Mouse (Mus musculus) c-Kit-positive CD71-positive TER-119-negative erythroid progenitor cells, embryonic 14.5 days (primary cell): ENCODE measurements around the gene Nceh1.
"Not testable (repeated sequence)": the region's sequence is repeated elsewhere in the genome, so short reads cannot be mapped to it uniquely, and the experiment has no call there.

ENCODE experiments used
- DNase-seq: peaks from one replicate; pipeline ENCODE4 v3.0.0-alpha.2; 2013; ENCODE audit warnings: low read depth

Gene Nceh1

DNA sequence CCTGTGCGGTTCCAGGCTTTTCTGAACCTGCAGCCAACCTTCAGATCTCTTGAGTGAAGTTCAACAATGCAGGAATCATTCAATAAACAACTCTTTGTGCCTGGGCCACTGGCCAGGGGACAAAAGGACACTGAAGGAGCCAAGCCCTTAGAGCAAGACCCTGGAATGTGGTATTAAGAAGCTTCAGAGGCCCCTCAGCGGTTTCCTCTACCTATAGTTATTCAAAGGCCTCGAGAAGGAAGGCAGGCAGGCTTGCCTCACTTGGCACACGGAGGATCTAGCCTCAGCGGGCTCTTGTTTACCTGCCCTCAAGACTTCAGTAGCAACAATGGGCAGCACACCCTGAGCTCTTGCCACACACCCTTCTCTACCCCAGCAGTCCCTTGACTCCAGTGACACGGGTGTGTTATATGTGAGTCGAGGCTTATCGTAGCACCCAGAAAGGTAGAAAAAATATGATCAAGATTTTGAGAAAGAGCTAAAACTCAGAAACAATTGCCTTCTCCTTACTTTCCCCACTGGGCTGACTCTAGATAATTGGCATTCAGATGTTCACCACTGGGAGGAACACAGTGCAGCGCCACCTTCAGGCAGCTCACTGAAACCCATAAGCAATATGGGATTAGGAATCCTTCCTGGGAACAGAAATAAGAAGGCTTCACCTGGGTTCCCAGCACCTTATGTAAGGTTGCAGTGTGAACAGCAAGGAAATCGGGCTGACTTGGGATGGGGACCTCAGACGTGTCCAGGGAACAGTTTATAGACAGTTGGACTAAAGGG, 46.0 kb downstream of the Nceh1 start:
- DNase-seq, result no peak

DNA sequence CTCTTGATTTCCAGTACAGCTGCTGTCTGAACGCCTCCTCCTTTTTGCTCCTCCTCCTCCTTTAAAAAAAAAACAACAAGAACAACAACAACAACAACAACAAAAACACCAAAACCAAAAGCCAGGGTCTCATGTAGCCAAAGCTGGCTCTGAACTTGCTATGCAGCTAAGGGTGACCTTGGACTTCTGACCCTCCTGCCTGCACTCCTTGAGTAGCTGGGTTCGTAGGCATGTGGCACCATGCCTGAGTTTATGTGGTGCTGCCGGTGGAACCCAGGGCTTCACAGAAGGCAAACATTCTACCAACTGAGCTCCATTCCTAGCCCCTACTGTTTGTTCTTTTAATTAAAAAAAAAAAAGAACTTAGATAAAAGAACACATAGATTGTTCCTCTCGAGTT, 50.6 kb downstream of the Nceh1 start:
- no peak for DNase-seq

DNA sequence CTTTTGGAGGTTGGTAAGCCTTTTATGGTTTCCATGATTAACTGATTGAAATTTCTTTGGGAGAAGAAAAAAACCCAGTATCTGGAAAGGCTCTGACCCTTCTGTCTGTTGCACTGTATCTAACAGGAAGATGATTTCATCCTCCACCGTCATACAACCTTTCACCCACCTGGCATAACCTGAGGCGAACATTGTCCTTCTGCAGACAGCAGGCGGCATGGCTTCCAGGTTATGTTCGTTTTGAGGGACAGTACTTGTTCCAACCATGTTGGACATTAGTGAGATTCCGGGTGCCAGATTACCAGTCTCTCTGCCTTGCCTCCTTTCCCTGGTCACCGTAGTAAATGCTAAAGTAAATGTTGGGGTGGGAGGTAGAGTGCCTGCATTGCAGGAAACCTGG, 51.1 kb downstream of the Nceh1 start:
- no peak for DNase-seq

DNA sequence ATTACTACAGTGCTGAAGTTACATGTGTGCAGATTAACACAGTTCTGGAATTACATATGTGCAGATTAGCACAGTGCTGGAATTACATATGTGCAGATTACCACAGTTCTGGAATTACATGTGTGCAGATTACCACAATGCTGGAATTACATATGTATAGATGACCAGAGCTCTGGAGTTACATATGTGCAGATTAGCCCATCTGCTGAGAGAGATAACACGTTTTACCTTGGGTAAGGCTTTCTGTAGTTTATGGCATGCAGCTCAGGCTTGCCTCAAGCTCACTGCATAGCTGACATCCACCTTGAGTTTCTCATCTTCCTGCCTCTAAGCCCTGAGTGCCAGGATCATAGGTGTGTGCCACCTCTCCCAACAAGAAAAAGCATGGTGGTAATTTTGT, 52.2 kb downstream of the Nceh1 start:
- DNase-seq, result no peak

DNA sequence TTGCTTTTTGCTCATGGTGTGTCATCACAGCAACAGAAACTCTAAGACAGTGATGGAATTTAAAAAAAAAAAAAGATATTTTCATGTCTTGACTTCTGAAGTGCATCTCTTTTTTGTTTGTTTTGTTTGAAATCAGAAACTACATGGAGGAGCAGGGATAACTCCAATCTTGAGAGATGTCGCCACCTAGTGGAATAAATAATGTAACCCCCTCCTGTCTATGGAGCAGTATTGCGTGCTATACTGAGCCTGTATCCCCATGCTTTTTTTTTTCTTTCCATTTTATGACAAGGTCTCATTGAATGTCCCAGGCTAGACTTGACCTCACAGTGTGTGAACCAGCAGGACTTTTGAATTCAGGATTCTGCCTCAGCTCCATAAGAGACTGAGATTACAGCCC, 54.5 kb downstream of the Nceh1 start:
- peak; percentile 32 for DNase-seq

DNA sequence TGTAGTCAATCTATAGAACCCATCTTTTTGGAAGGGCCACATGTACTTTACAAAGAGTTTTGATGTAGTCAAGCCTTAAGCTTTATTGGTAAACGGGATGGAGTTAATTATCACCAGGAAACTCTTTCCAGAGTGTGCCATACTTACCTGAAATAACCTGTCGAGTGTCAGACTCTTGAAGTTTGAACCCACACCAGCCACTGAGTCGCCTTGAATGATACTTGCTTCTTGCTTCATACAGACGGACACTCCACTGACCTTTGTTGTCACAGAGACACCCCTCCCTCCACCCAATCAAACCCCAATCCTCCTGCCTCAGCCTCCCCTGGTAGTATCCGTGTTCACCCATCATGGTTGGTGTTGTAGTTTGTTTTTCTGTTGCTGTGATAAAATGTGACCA, 55.8 kb downstream of the Nceh1 start:
- no peak for DNase-seq

DNA sequence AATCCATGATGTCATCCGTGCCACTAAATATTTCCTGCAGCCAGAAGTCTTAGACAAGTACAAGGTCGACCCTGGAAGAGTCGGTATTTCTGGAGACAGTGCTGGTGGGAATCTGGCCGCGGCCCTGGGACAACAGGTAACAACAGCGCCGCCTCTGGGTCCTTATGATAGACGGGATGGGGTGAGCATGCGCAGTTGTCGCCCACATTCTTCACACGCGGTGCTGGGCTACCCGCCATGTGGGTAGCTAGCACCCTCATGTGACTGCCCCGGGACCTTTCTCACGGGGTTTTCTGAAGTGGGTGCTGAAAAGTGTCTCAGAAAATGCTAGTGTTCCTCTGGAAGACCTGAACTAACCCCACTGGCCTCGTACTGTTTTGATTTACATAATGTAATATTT, 56.8 kb downstream of the Nceh1 start:
- DNase-seq, result no peak

DNA sequence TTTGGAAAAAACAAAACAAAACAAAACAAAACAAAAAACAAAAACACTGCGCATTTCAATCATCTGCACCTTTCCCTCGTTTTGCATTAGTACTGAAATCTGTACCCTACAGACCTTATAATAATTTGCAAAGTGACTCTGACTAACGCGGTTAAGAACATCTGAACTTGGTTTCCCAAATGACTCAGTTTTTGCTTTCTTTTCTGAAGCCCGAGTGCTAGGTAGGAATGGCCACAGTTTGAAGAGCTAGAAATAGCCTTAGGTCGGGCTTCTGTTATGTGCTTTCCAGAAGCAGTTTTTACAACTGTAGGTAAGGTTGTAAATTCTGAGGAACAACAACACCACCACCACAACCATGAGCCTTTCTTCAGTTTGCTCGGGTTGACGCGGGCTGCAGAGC, 59.1 kb downstream of the Nceh1 start:
- no peak for DNase-seq

DNA sequence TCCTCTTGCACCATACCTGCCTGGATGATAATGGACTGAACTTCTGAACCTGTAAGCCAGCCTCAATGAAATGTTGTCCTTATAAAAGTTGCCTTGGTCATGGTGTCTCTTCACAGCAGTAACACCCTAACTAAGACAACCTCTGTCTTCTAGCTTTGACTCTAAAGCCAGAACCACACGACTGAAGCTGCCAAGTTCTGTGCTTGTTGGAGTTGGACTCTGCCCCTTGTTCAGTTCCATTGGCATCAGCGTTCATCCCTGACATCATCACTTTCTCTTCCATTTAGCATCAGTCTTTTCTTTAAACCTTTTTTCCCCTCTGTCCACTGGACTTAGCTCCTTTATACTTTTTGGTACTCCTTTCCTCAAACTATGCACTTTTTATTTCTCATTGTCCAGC, 63.4 kb downstream of the Nceh1 start:
- no peak for DNase-seq

DNA sequence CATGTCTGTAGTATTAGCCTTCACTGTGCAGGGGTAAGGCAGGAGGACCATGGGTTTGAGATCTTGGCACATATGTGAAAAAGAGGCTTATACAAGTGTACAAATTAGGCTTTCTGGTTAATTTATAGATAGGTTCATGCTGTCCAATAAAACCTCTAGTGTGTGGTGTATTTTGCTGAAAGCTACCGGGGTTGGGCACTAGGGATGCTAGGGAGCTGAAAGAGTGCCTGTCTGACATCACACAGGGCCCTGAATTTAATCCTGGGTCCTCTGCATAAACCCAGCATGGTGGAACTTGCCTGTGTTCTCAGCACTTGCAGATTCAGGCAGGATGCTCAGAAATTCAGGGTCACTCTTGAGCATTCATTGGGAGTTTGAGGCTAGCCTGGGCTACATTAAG, 65.0 kb downstream of the Nceh1 start:
- no peak for DNase-seq

DNA sequence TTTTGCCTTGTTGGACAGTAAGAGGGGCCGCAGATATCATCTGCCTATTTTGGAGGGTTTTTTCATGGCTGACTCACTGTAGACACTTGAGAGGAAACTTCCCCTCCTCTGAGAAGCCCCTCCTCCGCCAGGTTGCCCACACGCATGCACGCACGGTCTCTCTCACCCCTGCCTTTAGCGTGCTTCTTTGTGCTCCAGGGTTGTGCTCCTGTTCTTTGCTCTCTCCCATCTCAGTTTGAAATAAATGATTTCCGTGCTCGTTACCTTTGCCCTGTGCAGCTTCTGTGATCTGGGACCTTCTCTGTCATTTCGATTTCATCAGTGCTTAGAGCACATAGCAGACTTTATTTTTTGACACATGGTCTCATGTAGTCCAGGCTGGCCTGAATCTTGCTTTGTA, 66.3 kb downstream of the Nceh1 start:
- DNase-seq, result no peak

DNA sequence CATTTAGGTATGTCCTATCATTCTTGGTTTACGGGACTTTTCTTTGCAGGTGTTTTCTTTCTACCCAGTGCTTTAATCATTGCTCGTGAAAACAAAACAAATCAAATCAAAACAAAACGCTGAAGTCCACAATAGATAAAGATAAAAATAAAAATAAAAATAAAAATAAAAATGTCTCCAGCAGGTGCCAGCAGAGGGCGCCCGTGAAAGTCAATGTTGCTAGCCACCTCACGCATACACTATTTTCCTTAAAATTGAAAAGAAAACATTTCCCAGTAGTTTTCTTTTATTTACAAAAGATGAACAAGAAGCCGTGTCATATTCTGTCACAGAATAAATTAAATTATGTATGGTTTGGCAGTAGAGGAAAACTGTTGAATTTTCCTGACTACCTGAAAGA, 68.2 kb downstream of the Nceh1 start:
- no peak for DNase-seq

DNA sequence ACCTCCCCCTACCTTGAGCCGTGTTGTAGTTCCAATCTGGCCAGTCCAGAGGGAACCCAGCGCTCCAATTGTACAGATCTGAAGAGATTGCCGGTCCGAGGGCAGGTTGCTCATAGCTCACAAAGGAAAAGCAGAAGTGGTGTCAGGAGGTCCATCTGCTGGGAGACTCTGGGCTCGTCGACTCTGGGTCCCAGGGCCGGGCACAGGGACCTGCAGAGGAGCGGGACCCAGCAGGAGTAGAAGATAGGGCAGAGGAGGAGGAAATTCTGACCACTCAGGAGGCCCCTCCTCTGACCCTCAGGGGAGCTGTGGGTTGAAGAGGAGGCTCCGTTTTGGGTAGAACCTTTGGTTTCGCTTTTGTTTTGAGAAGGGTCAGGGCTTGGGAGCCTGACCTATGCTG, 75.7 kb downstream of the Nceh1 start:
- no peak for DNase-seq

DNA sequence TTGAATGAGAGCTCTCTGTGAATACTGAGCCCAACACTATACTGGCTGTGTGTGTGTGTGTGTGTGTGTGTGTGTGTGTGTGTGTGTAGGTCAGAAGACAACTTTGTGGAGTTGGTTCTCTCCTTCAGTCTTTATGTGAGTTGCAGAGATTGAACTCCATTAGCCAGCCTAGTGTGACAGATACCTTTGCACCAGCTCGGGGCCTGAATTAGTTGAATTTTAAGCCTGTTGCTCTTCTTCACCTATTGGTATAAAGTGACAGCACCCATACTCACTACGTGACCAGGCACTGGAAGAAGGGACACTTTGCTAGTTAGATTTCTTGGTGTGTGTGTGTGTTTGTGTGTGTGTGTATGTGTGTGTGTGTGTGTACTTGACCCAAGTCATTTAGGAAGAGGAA, 77.6 kb downstream of the Nceh1 start:
- DNase-seq, result no peak

DNA sequence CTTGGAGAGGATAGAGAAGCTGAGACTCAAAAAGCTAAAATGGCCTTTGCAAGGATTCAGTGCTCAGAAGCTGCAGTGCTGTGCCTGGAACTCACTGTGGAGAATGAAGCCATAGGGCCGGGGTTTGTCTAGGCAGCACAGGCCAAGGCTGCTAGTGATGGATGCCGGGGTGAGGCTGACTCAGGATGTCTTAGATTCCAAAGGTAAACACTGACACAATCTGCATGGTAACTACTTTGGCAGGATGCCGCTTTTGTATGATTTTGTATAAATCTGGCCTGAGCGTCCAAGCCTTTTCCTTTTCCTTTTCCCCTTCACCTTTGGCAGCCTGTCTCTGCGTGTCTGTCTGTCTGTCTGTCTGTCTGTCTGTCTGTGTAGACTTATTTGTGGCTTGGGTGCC, 84.6 kb downstream of the Nceh1 start:
- DNase-seq, result no peak

DNA sequence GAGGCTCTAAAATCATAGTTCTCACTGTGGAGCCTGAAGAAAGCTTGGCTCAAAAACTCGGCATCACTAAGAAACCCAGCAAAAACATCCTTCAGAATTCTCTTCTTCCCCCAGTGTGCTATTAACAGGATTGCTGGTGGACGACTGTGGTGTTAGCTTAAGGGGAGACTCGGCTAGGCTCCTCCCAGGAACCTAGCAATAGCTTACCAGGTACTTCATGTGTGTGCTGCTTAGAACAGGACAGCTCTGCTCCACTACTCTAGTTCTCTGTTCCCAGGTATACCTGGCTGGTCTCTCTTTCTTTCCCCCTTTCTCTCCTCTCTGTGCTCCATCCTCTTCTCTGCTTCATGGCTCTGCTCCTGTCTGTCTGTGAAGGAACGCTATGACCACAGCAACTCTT, 85.1 kb downstream of the Nceh1 start:
- no peak for DNase-seq

DNA sequence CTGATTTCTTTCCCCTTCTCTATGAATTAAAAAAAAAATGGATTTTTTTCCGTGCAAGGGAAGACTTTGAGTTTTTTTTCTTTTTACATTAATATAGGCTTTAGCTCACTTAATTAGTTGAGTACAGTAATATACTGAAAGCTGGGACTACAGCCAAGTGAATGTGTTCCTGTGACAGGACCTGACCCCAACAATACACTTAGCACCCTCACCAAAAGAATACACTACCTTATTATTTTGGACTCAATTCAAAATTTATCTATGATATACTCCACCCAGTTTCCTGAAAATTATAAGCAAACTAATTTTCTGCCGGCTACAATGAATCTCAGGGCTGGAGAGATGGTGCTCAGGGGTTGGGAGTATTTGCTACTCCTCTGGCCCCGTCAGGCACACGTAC, 86.4 kb downstream of the Nceh1 start:
- DNase-seq, result no peak

DNA sequence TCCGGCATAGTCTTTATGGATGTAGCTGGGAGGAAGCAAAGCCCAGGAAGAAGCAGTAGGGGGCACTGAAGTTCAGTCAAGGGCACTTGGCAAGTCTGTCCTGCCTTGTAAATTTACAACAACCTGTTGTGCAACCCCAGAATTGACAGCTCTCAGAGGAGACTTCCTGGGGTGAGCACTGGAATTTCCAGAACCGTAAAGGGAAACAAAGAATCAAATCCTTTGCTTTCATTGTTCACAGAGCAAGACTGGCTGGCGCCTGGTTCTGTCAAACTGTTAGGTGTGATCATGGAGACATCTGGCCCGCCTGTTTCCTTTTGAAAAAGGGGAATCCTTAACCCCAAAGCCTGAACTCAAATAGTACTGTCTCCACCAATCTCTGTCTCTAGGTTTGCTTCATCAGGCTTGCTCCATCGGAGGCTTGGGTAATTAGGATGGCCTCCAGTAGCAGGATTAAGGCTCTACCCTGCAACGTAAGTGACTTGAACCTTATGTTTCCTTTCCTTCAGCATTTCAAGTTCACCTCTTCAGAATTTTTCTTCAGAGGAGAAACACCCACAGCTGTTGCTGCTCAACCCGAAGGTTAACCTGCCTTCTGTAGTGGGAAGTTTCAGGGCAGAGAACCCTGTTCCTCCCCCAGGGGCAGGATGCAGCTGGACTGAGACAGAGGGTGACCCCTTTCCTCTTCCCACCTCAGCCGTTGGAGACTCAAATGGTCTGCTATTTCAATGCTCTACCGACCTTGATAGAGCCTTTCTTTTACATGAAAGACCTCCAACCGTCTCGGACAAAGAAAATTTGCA, 87.6 kb downstream of the Nceh1 start:
- DNase-seq, result no peak

DNA sequence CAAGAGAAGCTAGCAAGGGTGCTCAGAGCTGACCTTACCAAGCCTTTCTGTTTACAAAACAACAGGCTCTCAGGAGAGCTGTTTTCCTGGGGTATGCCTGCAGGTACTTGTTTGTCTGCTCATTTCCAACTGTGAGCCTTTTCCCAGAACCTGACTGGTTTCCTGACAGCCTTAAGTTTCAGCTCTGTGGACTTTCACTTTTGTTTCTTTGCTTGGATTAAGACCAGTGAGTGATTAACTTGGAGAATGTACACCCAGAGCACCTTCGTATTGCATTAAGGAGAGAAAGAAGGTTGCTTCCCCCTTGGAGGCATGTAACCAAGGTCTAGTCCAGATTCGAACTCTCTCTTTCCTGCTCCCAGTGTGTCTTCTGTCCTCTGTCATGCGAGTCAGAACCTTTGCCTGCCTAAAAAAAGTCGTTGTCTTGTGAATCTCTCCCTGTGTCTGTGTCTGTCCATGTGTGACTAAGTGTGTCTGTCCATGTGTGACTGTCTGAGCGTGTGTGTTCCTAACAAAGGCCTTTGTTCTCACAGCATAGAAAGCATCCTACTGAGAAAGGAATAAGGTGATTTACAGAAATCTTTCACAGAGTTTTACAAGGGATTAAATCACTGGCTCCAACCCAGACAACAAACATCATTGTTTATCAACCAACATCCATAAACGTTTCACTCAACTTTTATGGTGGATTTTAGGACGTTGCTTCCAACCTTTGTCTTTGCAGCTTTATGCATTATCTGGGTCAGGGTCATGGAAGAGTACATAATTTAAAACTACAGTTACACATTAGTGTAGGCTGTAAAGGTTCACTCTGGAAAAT, 90.4 kb downstream of the Nceh1 start:
- DNase-seq, result no peak

DNA sequence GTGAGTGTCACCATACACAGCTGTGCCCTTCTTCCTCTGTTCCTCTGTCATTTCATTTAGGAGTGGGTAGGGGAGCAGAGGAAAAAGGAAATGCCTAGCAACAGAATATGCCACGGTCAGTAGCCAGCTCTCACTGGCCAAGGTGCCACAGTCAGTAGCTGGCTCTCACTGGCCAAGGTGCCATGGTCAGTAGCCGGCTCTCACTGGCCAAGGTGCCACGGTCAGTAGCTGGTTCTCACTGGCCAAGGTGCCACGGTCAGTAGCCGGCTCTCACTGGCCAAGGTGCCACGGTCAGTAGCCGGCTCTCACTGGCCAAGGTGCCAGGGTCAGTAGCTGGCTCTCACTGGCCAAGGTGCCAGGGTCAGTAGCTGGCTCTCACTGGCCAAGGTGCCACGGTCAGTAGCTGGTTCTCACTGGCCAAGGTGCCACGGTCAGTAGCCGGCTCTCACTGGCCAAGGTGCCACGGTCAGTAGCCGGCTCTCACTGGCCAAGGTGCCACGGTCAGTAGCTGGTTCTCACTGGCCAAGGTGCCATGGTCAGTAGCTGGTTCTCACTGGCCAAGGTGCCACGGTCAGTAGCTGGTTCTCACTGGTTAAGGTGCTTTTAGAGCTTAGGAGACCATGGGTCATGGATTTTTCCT, 96.6 kb downstream of the Nceh1 start:
- not testable (repeated sequence) for DNase-seq

DNA sequence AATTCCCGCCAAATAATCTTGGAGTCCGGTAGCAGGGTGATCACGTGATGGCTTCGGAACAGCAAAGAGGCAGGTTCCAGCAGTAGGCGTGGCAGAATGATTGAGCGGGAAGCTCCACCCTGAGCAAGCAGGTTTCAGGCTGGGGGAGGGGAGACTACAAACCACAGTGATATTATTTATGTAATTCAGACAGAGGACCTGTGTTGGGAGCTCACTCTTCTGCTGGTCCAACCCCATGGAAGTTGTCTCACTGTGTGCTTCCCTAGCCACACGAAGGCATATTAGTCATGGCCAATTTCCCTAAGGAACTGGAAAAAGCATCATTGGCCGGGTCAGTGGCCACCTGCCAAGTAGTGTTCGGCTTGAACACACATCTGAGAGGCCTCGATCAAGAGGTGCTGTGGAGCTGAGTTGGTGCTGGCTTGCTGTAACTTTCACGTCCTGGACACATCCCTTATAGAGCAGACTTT, 97.5 kb downstream of the Nceh1 start:
- DNase-seq, result no peak

DNA sequence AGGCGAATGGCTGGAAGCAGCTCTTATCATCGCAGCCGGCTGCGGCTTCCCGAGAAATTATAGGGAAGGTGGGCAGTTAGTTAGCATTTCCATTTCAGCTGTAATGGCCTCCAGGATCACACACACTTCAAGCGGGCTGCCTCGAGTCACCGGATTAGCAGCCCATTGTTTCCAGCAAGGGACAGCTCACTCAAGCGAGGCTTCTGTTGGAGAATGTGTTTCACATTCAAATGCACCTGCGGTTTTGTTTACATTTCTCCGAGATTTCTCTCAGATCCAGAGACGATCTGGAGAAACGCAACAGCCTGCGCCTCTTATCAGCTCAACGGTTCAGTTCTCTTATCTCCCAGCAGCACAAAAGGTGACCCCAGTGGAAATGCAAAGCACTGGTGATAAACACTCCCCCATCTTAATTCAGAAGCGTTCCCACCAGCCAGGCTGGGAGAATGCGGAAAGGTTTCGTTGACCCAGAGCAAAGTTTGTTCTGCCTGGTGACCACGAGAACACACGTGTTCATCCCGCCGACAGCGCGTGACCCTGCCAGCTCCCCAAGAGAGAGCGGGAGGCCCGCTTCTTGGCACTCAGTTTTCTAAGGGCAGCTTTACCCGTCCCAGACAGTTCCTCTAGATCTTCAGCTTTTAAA, 100.4 kb downstream of the Nceh1 start:
- DNase-seq, result peak; percentile 34
